Mouse (Mus musculus) layer of hippocampus, adult 9-11 months (tissue): ENCODE data around the gene Dusp10.

Source experiments
- DNase-seq: peaks from one replicate; pipeline ENCODE4 v3.0.0; 2022

The Dusp10 gene

GRCm38 (mm10) chr1:184107448-184107847, 94.3 kb downstream of the Dusp10 start:
- no peak for DNase-seq

GRCm38 (mm10) chr1:184108254-184108653, 95.2 kb downstream of the Dusp10 start:
- DNase-seq, result no peak

GRCm38 (mm10) chr1:184117586-184117985, 104.5 kb downstream of the Dusp10 start:
- no peak for DNase-seq

GRCm38 (mm10) chr1:184117991-184118390, 104.9 kb downstream of the Dusp10 start:
- DNase-seq, result no peak

GRCm38 (mm10) chr1:184118586-184118985, 105.5 kb downstream of the Dusp10 start:
- no peak for DNase-seq
